Mouse (Mus musculus): ENCODE measurements around the gene Ssh2. TPM values are rescaled to one million over a fixed set of nuclear protein-coding genes. Genes with fewer than 3 reads are reported as not detected.

The Ssh2 gene
- polyA plus RNA-seq, 1 experiment from 2014 or later = 12.1 TPM

DNA sequence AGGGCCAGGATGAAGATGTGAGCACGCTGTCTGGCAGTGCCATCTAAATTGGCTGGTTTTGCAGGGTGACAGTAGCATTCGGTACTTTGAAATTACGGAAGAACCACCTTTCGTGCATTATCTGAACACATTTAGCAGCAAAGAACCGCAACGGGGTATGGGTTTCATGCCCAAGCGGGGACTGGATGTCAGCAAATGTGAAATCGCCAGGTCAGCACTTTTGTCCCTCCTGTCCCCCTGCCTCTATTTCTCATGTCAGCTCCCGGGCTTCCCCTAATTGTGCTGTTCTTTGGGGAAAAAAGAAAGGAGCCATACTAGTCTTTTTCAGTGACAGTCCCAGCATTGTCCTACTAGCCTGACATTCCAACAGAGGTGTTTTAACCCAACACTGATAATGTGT, 252.3 kb downstream of the Ssh2 start:
- Histone ChIP-seq H3K36me3 (ENCODE audit: control insufficient read depth, insufficient read depth, low read length) (peaks cover 9% of the 10 kb centered on the region; the same call in 1 of the 2 replicates), H3K27me3 (replicated peaks; ENCODE audit: control insufficient read depth, insufficient read depth, low read length) (peaks cover 49% of the 10 kb centered on the region), H3K9me3 (ENCODE audit: control insufficient read depth, low read length) (no peaks in the 10 kb centered on the region), H3K4me2 (no peak overlapping the region), H3K27ac (ENCODE audit: low read depth, low read length) (no peak overlapping the region), H3K4me3 (ENCODE audit: low read depth, low read length) (no peak overlapping the region), H3K4me1 (replicated peaks; ENCODE audit: control insufficient read depth, insufficient read depth, low read length) (peaks cover 12% of the 10 kb centered on the region), H3K9ac (ENCODE audit: low read depth, low read length) (no peak overlapping the region)
- 81% methylated on average over 9 of the region's 9 CpGs for WGBS
- DNase-seq (ENCODE audit: low spot score) = no peak
- no peak for ATAC-seq (replicated peaks; ENCODE audit: low FRiP score)

GRCm38 (mm10) chr11:77471407-77471806, 255.3 kb downstream of the Ssh2 start:
- Histone ChIP-seq H3K9ac (ENCODE audit: low read depth, low read length) (no peak overlapping the region), H3K27ac (ENCODE audit: low read depth, low read length) (no peak overlapping the region), H3K4me1 (replicated peaks; ENCODE audit: control insufficient read depth, insufficient read depth, low read length) (peaks cover 12% of the 10 kb centered on the region), H3K36me3 (ENCODE audit: control insufficient read depth, insufficient read depth, low read length) (peaks cover 9% of the 10 kb centered on the region; the same call in 1 of the 2 replicates), H3K27me3 (replicated peaks; ENCODE audit: control insufficient read depth, insufficient read depth, low read length) (peaks cover 19% of the 10 kb centered on the region), H3K4me3 (ENCODE audit: low read depth, low read length) (no peak overlapping the region), H3K9me3 (ENCODE audit: control insufficient read depth, low read length) (no peaks in the 10 kb centered on the region), H3K4me2 (no peak overlapping the region)
- 74% methylated on average over 29 of the region's 29 CpGs for WGBS
- DNase-seq (ENCODE audit: low spot score) (no peak), ATAC-seq (replicated peaks; ENCODE audit: low FRiP score) (no peak)

DNA sequence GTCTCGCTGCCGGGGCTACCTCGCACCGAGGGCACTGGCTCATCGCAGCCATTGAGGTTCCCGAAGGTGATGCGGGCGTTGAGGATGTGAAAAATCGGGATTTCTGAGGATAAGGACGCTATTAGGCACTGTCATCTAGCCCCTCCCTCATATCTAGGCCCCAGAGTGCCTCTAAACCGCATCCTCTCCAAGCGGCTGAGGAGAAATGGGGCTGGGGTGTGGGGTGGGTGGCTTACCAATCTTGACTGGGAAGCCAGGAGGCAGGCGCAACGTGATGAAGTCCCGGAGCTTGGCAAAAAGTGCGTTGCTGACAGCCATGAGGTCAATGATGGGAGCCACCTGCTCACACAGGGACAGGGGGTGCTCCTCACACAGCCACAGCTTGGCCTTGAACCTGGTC, 256.7 kb downstream of the Ssh2 start:
- Histone ChIP-seq H3K4me3 (ENCODE audit: low read depth, low read length) (no peak overlapping the region), H3K4me1 (replicated peaks; ENCODE audit: control insufficient read depth, insufficient read depth, low read length) (peaks cover 2% of the 10 kb centered on the region), H3K4me2 (no peak overlapping the region), H3K27ac (ENCODE audit: low read depth, low read length) (no peak overlapping the region), H3K27me3 (replicated peaks; ENCODE audit: control insufficient read depth, insufficient read depth, low read length) (peaks cover 5% of the 10 kb centered on the region), H3K36me3 (ENCODE audit: control insufficient read depth, insufficient read depth, low read length) (peaks cover 9% of the 10 kb centered on the region; the same call in 1 of the 2 replicates), H3K9ac (ENCODE audit: low read depth, low read length) (no peak overlapping the region), H3K9me3 (ENCODE audit: control insufficient read depth, low read length) (no peaks in the 10 kb centered on the region)
- WGBS = 88% methylated on average over 16 of the region's 16 CpGs
- ATAC-seq (replicated peaks; ENCODE audit: low FRiP score) (no peak), DNase-seq (ENCODE audit: low spot score) (no peak)

GRCm38 (mm10) chr11:77476216-77476615, 260.1 kb downstream of the Ssh2 start:
- WGBS = 89% methylated on average over 14 of the region's 14 CpGs
- H3K27me3 ChIP-seq (replicated peaks; ENCODE audit: control insufficient read depth, insufficient read depth, low read length) = no peaks in the 10 kb centered on the region; the same call in 1 of the 2 replicates
- no peaks in the 10 kb centered on the region for H3K4me1 ChIP-seq (replicated peaks; ENCODE audit: control insufficient read depth, insufficient read depth, low read length)
- ATAC-seq (replicated peaks; ENCODE audit: low FRiP score) = no peak
- H3K36me3 ChIP-seq (ENCODE audit: control insufficient read depth, insufficient read depth, low read length) = peaks cover 9% of the 10 kb centered on the region; the same call in 1 of the 2 replicates
- H3K4me3 ChIP-seq (ENCODE audit: low read depth, low read length) = no peak overlapping the region
- DNase-seq (ENCODE audit: low spot score) = no peak
- H3K9me3 ChIP-seq (ENCODE audit: control insufficient read depth, low read length) = no peaks in the 10 kb centered on the region
- no peak overlapping the region for H3K9ac ChIP-seq (ENCODE audit: low read depth, low read length)
- no peak overlapping the region for H3K27ac ChIP-seq (ENCODE audit: low read depth, low read length)
- H3K4me2 ChIP-seq = no peak overlapping the region

GRCm38 (mm10) chr11:77476895-77477294, 260.8 kb downstream of the Ssh2 start:
- WGBS = 87% methylated on average over 6 of the region's 6 CpGs
- H3K4me1 ChIP-seq (replicated peaks; ENCODE audit: control insufficient read depth, insufficient read depth, low read length) = no peaks in the 10 kb centered on the region
- H3K36me3 ChIP-seq (ENCODE audit: control insufficient read depth, insufficient read depth, low read length) = peaks cover 3% of the 10 kb centered on the region; the same call in 1 of the 2 replicates

GRCm38 (mm10) chr11:77483043-77483442, 267.0 kb downstream of the Ssh2 start:
- Histone ChIP-seq H3K9ac (ENCODE audit: low read depth, low read length) (no peak overlapping the region), H3K36me3 (ENCODE audit: control insufficient read depth, insufficient read depth, low read length) (no peaks in the 10 kb centered on the region), H3K9me3 (ENCODE audit: control insufficient read depth, low read length) (no peaks in the 10 kb centered on the region), H3K27me3 (replicated peaks; ENCODE audit: control insufficient read depth, insufficient read depth, low read length) (no peaks in the 10 kb centered on the region), H3K4me1 (replicated peaks; ENCODE audit: control insufficient read depth, insufficient read depth, low read length) (peaks cover 1% of the 10 kb centered on the region), H3K27ac (ENCODE audit: low read depth, low read length) (no peak overlapping the region), H3K4me3 (ENCODE audit: low read depth, low read length) (no peak overlapping the region), H3K4me2 (no peak overlapping the region)
- ATAC-seq (replicated peaks; ENCODE audit: low FRiP score) (no peak), DNase-seq (ENCODE audit: low spot score) (no peak)
- 53% methylated on average over 3 of the region's 3 CpGs for WGBS

More at GRCm38 (mm10) chr11:77476895-77477294, 260.8 kb downstream of the Ssh2 start:
- Histone ChIP-seq H3K4me3 (ENCODE audit: low read depth, low read length) (no peak overlapping the region), H3K9me3 (ENCODE audit: control insufficient read depth, low read length) (no peaks in the 10 kb centered on the region), H3K27ac (ENCODE audit: low read depth, low read length) (no peak overlapping the region; the same call in 1 of the 2 replicates), H3K9ac (ENCODE audit: low read depth, low read length) (no peak overlapping the region), H3K27me3 (replicated peaks; ENCODE audit: control insufficient read depth, insufficient read depth, low read length) (no peaks in the 10 kb centered on the region), H3K4me2 (no peak overlapping the region)
- ATAC-seq (replicated peaks; ENCODE audit: low FRiP score) (no peak), DNase-seq (ENCODE audit: low spot score) (no peak)

- Histone ChIP-seq H3K4me1 (replicated peaks; ENCODE audit: control insufficient read depth, insufficient read depth, low read length) (peaks cover 8% of the 10 kb centered on the region), H3K27me3 (replicated peaks; ENCODE audit: control insufficient read depth, insufficient read depth, low read length) (no peaks in the 10 kb centered on the region), H3K9ac (ENCODE audit: low read depth, low read length) (no peak overlapping the region), H3K9me3 (ENCODE audit: control insufficient read depth, low read length) (no peaks in the 10 kb centered on the region), H3K4me3 (ENCODE audit: low read depth, low read length) (no peak overlapping the region), H3K4me2 (no peak overlapping the region), H3K27ac (ENCODE audit: low read depth, low read length) (no peak overlapping the region), H3K36me3 (ENCODE audit: control insufficient read depth, insufficient read depth, low read length) (no peaks in the 10 kb centered on the region)
- DNase-seq (ENCODE audit: low spot score) (no peak), ATAC-seq (replicated peaks; ENCODE audit: low FRiP score) (no peak)
- WGBS = 48% methylated on average over 11 of the region's 11 CpGs
Measured at GRCm38 (mm10) chr11:77483510-77484255, 267.6 kb downstream of the Ssh2 start.

GRCm38 (mm10) chr11:77485229-77485628, 269.1 kb downstream of the Ssh2 start:
- Histone ChIP-seq H3K9me3 (ENCODE audit: control insufficient read depth, low read length) (no peaks in the 10 kb centered on the region), H3K27me3 (replicated peaks; ENCODE audit: control insufficient read depth, insufficient read depth, low read length) (no peaks in the 10 kb centered on the region), H3K27ac (ENCODE audit: low read depth, low read length) (no peak overlapping the region), H3K36me3 (ENCODE audit: control insufficient read depth, insufficient read depth, low read length) (no peaks in the 10 kb centered on the region), H3K4me1 (replicated peaks; ENCODE audit: control insufficient read depth, insufficient read depth, low read length) (peaks cover 12% of the 10 kb centered on the region), H3K4me3 (ENCODE audit: low read depth, low read length) (no peak overlapping the region), H3K9ac (ENCODE audit: low read depth, low read length) (no peak overlapping the region), H3K4me2 (no peak overlapping the region)
- WGBS = 70% methylated on average over 6 of the region's 6 CpGs
- no peak for DNase-seq (ENCODE audit: low spot score)
- ATAC-seq (replicated peaks; ENCODE audit: low FRiP score) = no peak

DNA sequence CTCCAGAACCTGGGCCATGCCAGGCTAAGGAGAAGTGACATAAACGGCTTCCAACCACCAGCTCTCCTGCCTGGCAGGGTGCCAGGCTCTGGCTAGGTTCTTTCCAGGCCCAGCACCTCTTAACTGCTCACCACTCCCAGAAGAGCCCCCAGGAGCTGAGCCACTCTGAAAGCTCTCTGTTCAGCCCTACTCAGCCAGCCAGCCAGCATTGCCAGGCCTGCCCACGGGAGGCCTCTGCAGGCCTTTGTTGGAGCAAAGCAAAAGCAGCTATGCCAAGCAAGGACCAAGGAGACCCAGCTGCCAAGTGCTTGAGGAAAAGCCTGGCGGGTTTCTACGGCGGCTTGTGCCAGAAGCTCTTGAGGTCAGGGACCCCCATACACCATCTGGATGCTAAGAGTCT, 270.7 kb downstream of the Ssh2 start:
- WGBS = 87% methylated on average over 5 of the region's 5 CpGs
- H3K27me3 ChIP-seq (replicated peaks; ENCODE audit: control insufficient read depth, insufficient read depth, low read length) = no peaks in the 10 kb centered on the region
- ATAC-seq (replicated peaks; ENCODE audit: low FRiP score) = no peak

More for the DNA sequence above, 270.7 kb downstream of the Ssh2 start:
- H3K27ac ChIP-seq (ENCODE audit: low read depth, low read length) = no peak overlapping the region
- H3K4me2 ChIP-seq = no peak overlapping the region
- no peaks in the 10 kb centered on the region for H3K9me3 ChIP-seq (ENCODE audit: control insufficient read depth, low read length)
- no peaks in the 10 kb centered on the region for H3K36me3 ChIP-seq (ENCODE audit: control insufficient read depth, insufficient read depth, low read length)
- H3K4me1 ChIP-seq (replicated peaks; ENCODE audit: control insufficient read depth, insufficient read depth, low read length) = peaks cover 24% of the 10 kb centered on the region
- H3K9ac ChIP-seq (ENCODE audit: low read depth, low read length) = no peak overlapping the region
- no peak overlapping the region for H3K4me3 ChIP-seq (ENCODE audit: low read depth, low read length)
- no peak for DNase-seq (ENCODE audit: low spot score)

Data from liver, embryonic 11.5 days (tissue).